Mouse (Mus musculus) intestine, embryonic 16.5 days (tissue): Measurements from ENCODE around the gene Taf11. TPM values are rescaled to one million over a fixed set of nuclear protein-coding genes. Genes with fewer than 3 reads are reported as not detected.

Experiments
- ATAC-seq: fragments of 200-750 bp; cut with Nextera tagmentation; 2 replicates; pipeline ENCODE4 v1.8.0; 2017; ENCODE audit warnings: moderate TSS enrichment, moderate library complexity
- H3K27ac ChIP-seq: fragments of 300-500 bp; sonication (generic); 2 replicates; pipeline ENCODE4 v1.5.1; 2014; ENCODE audit warnings: mild to moderate bottlenecking, low read length
- H3K27me3 ChIP-seq: fragments of 300-500 bp; sonication (generic); replicated peaks from 2 replicates; pipeline ENCODE4 v1.6.1; 2014; ENCODE audit warnings: low read length, control low read depth, mixed read lengths; ENCODE audit not compliant: control insufficient read depth, insufficient read depth
- H3K36me3 ChIP-seq: fragments of 300-500 bp; sonication (generic); 2 replicates; pipeline ENCODE4 v1.6.1; 2014; ENCODE audit warnings: low read length, control low read depth; ENCODE audit not compliant: control insufficient read depth, insufficient read depth
- H3K4me1 ChIP-seq: fragments of 300-500 bp; sonication (generic); 2 replicates; pipeline ENCODE4 v1.6.1; 2014; ENCODE audit warnings: low read length, control low read depth, mixed read lengths; ENCODE audit not compliant: control insufficient read depth, insufficient read depth
- H3K4me2 ChIP-seq: fragments of 300-500 bp; sonication (generic); 2 replicates; pipeline ENCODE4 v1.6.1; 2014; ENCODE audit warnings: low read depth, low read length, control low read depth
- H3K4me3 ChIP-seq: fragments of 300-500 bp; sonication (generic); 2 replicates; pipeline ENCODE4 v1.5.1; 2014; ENCODE audit warnings: mild to moderate bottlenecking, low read length
- H3K9ac ChIP-seq: fragments of 300-500 bp; sonication (generic); 2 replicates; pipeline ENCODE4 v1.6.1; 2014; ENCODE audit warnings: low read depth, low read length
- H3K9me3 ChIP-seq: fragments of 300-500 bp; sonication (generic); 2 replicates; pipeline ENCODE4 v1.6.1; 2016; ENCODE audit warnings: low read length, control low read depth; ENCODE audit not compliant: control insufficient read depth
- WGBS: fragments of 180-500 bp; shearing (Covaris S2); extraction: QIAGEN DNeasy Blood & Tissue Kit; methylation state at CpG from one replicate; pipeline ENCODE4 v1.1.7; 2014; 5-methylcytosine and 5-hydroxymethylcytosine counted together
- polyA plus RNA-seq: library from polyadenylated mRNA; unstranded; fragments of >200 nt; fragmentation: Nextera tagmentation; extraction: Ambion mirVana; gene quantifications from 2 replicates; pipeline ENCODE4 v1.2.1, GENCODE M21; 2015

Taf11 gene
- polyA plus RNA-seq, 1 experiment from 2014 or later: 51.6 TPM

GRCm38 (mm10) chr17:27941178-27941577 lies 31.5 kb upstream of the Taf11 start:
- no peaks in the 10 kb centered on the region for H3K27me3 ChIP-seq
- H3K4me2 ChIP-seq: no peak overlapping the region
- no peaks in the 10 kb centered on the region for H3K36me3 ChIP-seq
- H3K9ac ChIP-seq: no peak overlapping the region
- ATAC-seq: no peak
- no peaks in the 10 kb centered on the region for H3K9me3 ChIP-seq
- no peak overlapping the region for H3K4me3 ChIP-seq
- WGBS: 70% methylated on average over 5 of the region's 5 CpGs
- H3K27ac ChIP-seq: no peak overlapping the region
- peaks cover 52% of the 10 kb centered on the region for H3K4me1 ChIP-seq

GRCm38 (mm10) chr17:27940352-27940751 lies 30.7 kb upstream of the Taf11 start:
- no peaks in the 10 kb centered on the region for H3K9me3 ChIP-seq
- H3K36me3 ChIP-seq: no peaks in the 10 kb centered on the region
- 46% methylated on average over 4 of the region's 4 CpGs for WGBS
- H3K4me1 ChIP-seq: peaks cover 46% of the 10 kb centered on the region
- ATAC-seq: 0 out of 2 replicates have a peak, but pooled peaks have one; percentile 52
- H3K4me3 ChIP-seq: no peak overlapping the region
- H3K27ac ChIP-seq: no peak overlapping the region
- H3K27me3 ChIP-seq: no peaks in the 10 kb centered on the region
- H3K9ac ChIP-seq: no peak overlapping the region
- no peak overlapping the region for H3K4me2 ChIP-seq

GRCm38 (mm10) chr17:27939028-27939427 lies 29.4 kb upstream of the Taf11 start:
- ATAC-seq: no peak
- Histone ChIP-seq H3K4me1 (peaks cover 47% of the 10 kb centered on the region), H3K36me3 (no peaks in the 10 kb centered on the region), H3K9me3 (no peaks in the 10 kb centered on the region), H3K27me3 (no peaks in the 10 kb centered on the region), H3K27ac (peak overlapping the region; percentile 43), H3K4me2 (no peak overlapping the region), H3K4me3 (no peak overlapping the region), H3K9ac (no peak overlapping the region)
- WGBS: 65% methylated on average over 5 of the region's 5 CpGs

GRCm38 (mm10) chr17:27938121-27938754 lies 28.6 kb upstream of the Taf11 start:
- H3K4me2 ChIP-seq: no peak overlapping the region
- peaks cover 50% of the 10 kb centered on the region for H3K4me1 ChIP-seq
- no peaks in the 10 kb centered on the region for H3K27me3 ChIP-seq
- H3K36me3 ChIP-seq: no peaks in the 10 kb centered on the region
- H3K27ac ChIP-seq: peak overlapping the region; percentile 43
- no peak for ATAC-seq
- WGBS: 59% methylated on average over 12 of the region's 12 CpGs
- H3K9ac ChIP-seq: peak overlapping the region; percentile 13; the same call in 1 of the 2 replicates
- H3K4me3 ChIP-seq: no peak overlapping the region
- H3K9me3 ChIP-seq: no peaks in the 10 kb centered on the region

- no peak for ATAC-seq
- no peak overlapping the region for H3K9ac ChIP-seq
- H3K27me3 ChIP-seq: no peaks in the 10 kb centered on the region
- H3K4me3 ChIP-seq: no peak overlapping the region
- 0 out of 2 replicates have a peak overlapping the region, but pooled peaks have one; percentile 43 for H3K27ac ChIP-seq
- peaks cover 58% of the 10 kb centered on the region for H3K4me1 ChIP-seq
- H3K36me3 ChIP-seq: no peaks in the 10 kb centered on the region
- H3K4me2 ChIP-seq: no peak overlapping the region
- 71% methylated on average over 4 of the region's 4 CpGs for WGBS
- H3K9me3 ChIP-seq: no peaks in the 10 kb centered on the region
These were observed 27.5 kb upstream of the Taf11 start for GRCm38 (mm10) chr17:27937054-27937615.

- Histone ChIP-seq H3K36me3 (no peaks in the 10 kb centered on the region), H3K27me3 (no peaks in the 10 kb centered on the region), H3K4me2 (no peak overlapping the region), H3K9ac (no peak overlapping the region), H3K27ac (no peak overlapping the region), H3K4me1 (peaks cover 46% of the 10 kb centered on the region), H3K4me3 (no peak overlapping the region), H3K9me3 (no peaks in the 10 kb centered on the region)
- WGBS: 79% methylated on average over 3 of the region's 3 CpGs
- no peak for ATAC-seq
These were observed 25.4 kb upstream of the Taf11 start for GRCm38 (mm10) chr17:27935091-27935490.

- WGBS: 68% methylated on average over 10 of the region's 10 CpGs
These were observed 24.7 kb upstream of the Taf11 start for GRCm38 (mm10) chr17:27934136-27934910.

GRCm38 (mm10) chr17:27931826-27932225 lies 22.2 kb upstream of the Taf11 start:
- 73% methylated on average over 4 of the region's 4 CpGs for WGBS
- ATAC-seq: no peak
- Histone ChIP-seq H3K4me1 (peaks cover 20% of the 10 kb centered on the region), H3K9ac (no peak overlapping the region), H3K36me3 (no peaks in the 10 kb centered on the region), H3K4me2 (no peak overlapping the region), H3K27ac (no peak overlapping the region), H3K27me3 (no peaks in the 10 kb centered on the region), H3K4me3 (no peak overlapping the region), H3K9me3 (no peaks in the 10 kb centered on the region)

More at GRCm38 (mm10) chr17:27934136-27934910, 24.7 kb upstream of the Taf11 start:
- Histone ChIP-seq H3K9me3 (no peaks in the 10 kb centered on the region), H3K9ac (no peak overlapping the region), H3K27ac (peak overlapping the region; percentile 40; the same call in 1 of the 2 replicates), H3K4me2 (no peak overlapping the region), H3K36me3 (no peaks in the 10 kb centered on the region), H3K4me1 (peaks cover 38% of the 10 kb centered on the region), H3K27me3 (no peaks in the 10 kb centered on the region), H3K4me3 (no peak overlapping the region)
- no peak for ATAC-seq

GRCm38 (mm10) chr17:27930291-27930690 lies 20.6 kb upstream of the Taf11 start:
- ATAC-seq: no peak
- H3K9ac ChIP-seq: no peak overlapping the region
- H3K36me3 ChIP-seq: no peaks in the 10 kb centered on the region
- H3K9me3 ChIP-seq: no peaks in the 10 kb centered on the region
- H3K4me3 ChIP-seq: no peak overlapping the region
- no peak overlapping the region for H3K4me2 ChIP-seq
- peaks cover 28% of the 10 kb centered on the region for H3K4me1 ChIP-seq
- no peaks in the 10 kb centered on the region for H3K27me3 ChIP-seq
- H3K27ac ChIP-seq: no peak overlapping the region
- 91% methylated on average over 5 of the region's 5 CpGs for WGBS
